Mouse (Mus musculus) thymus, postnatal 25 days (tissue): ENCODE measurements around the gene Mtmr12.
A peak's percentile ranks its signal among the peaks of the same experiment; 100 is the strongest.

Experiments used
- DNase-seq: peaks from one replicate; pipeline ENCODE4 v3.0.0; 2022

Gene Mtmr12

DNA sequence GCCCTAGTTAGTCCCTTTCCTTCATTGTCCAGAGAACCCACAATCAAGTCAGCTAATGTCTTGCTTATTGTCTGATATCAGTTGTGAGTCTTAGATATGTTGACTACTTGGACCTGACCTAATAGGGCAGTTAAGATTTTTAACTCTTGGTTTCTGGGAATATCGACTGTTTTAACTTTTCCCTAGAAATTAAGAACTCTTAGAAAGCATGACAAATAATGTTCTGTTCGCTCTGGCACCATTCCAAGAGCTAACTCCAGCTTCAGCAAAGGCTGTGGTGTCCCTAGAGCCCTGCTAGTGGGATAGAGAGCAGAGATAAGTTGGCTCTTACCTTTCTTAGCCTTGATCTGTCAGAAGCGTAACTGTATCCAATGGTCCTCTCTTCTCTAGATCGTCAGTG lies 32.7 kb downstream of the Mtmr12 start:
- DNase-seq: no peak

DNA sequence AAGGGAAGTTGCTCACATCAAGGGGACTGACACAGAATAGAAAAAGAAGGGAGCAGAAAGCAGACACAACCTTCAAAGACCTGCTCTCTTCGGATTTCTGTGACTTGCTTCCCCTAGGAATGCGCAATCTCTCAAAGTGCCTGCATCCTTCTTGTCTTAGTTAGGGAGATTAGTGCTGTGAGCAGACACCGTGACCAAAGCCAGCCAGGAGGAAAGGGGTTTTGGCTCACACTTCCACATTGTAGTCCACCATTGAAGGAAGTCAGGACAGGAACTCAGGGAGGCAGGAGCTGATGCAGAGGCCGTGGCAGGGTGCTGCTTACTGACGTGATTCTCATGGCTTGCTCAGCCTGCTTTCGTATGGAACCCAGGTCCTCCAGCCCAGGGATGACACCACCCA lies 33.5 kb downstream of the Mtmr12 start:
- DNase-seq: no peak

DNA sequence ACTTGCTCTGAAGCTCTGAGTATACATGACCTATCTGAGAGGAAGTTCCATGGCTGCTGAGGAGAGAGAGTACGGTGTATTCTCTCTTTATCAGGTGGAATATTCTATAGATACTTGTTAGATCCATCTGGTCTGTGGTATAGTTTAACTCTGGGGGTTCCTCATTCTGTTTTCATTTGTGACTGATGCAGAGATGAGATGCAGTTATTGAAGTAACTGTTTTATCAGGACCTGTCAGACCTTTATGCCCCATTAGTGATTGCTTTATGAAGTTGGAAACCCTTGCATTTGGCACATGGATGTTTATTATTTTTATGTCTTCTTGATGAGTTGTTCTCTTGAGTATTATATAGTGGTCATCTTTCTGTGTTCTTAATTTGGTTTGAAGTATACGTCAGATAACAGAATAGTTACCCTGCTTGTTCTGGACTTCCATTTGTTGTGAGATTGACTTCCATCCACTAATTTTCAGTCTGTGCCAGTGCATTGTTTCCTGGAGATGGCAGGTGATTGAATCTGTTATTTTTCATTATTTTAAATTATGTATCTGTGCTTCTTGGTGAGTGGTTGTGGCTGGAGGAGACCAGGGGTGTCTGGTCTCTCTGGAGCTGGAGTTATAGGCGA lies 36.0 kb downstream of the Mtmr12 start:
- DNase-seq: no peak

DNA sequence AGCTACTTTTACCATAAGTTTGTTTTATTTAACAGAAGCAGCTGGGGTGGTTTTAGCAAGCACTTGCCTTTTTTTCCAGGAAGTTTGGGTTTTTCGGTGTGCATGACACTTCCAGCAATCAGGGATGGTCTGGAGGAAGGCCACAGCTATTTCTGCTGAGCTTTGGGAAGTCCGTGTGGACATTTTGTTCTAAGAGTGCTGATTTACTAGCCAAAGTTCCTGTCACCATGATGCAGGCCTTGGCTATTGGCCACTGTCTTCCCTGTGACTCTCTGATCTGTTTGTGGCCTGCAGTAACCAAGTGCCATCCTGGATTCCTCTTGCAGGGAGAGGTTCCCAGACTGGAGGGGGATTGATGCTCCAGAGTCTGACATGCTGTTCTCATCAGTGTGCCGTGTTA lies 39.0 kb downstream of the Mtmr12 start:
- no peak for DNase-seq

DNA sequence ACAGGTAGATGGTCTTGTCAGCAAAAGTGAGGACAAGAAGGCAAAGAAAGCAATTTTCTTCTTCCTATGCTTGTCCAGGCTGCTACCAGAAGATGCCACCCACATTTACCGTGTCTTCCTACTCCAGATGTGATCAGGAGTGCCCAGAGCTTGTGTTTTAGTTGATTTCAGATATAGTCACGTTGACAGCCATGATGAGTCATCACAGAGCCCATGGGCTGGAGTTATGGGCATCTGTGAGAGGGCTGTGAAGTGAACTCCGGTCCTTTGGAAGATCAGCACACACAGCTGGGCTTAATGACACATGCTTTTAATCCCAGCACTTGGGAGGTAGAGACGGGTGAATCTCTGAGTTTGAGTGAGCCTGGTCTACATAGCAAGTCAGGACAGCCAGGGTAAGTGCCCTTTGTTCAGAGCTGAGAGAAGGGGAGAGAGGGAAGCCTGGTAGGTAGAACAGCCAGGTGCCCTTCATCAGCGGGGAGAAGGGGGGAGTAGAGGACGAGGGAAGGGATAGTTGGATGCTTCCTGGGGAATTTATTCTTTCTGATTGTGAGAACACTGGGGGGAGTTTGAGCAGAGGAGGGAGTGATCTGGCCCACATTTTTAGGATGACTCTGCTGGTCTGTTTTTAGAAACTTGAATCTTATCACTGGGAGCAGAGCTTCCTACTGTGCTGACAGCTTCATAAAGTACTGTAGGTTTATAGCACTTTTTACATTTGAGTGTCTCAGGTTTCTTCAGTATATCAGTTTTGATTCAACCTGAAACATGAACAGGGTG lies 40.9 kb downstream of the Mtmr12 start:
- no peak for DNase-seq

DNA sequence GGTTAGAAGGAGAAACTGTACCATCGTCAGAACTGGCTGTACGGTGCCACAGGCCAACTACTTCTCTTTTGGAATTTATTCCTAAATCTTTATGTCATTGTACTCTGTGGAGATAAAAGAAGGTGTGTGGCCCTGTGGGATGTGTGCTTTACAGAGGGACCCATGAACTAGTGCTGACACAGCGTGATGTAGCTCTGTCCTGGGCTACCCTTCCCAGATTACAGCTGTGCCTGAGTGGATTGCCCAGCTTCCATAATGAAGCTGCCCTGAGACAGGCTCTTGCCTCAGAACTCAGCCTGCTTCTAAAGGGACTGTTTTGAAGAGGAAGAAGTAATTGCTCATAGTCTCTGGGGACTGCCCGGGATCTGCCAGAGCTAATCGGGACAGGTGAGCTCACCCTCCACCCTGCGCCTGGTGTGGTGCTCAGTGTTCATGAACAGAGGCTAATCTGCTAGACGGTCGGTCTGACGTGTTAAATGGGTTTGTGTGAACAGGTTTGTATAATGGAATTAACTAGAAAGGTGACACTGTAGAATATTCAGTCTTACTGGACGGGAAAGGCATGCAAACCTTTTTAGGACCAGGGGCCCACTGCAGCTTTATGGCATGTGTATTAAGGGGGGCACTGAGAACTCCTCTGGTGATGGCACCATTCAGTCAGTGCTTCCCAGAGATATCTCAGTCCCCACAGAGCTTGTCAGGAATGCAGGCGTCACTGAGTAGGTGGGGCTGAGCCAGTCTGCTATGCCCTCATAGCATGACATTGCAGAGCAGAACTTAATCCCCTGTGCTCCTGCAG lies 41.7 kb downstream of the Mtmr12 start:
- no peak for DNase-seq

DNA sequence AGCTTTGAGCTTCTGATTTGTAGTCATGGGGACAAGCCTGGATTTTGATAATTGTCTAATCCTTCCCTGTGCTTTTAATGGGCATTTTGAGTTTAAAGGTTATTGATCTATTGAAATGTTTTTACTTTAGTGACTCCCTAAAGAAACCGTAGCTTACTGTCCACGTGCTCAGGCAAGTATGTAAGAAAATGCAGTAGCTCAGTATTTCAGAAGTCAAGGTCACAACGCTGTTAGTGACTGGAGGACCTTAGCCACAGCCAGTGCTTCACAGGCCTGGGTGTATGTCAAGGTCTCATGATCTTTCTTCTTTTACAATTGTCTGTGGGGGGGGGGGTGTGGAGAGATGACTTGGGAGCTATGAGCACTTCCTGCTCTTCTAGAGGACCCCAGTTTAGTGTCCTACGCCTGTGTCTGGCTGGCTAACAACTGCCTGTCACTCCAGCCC lies 42.4 kb downstream of the Mtmr12 start:
- DNase-seq: no peak

DNA sequence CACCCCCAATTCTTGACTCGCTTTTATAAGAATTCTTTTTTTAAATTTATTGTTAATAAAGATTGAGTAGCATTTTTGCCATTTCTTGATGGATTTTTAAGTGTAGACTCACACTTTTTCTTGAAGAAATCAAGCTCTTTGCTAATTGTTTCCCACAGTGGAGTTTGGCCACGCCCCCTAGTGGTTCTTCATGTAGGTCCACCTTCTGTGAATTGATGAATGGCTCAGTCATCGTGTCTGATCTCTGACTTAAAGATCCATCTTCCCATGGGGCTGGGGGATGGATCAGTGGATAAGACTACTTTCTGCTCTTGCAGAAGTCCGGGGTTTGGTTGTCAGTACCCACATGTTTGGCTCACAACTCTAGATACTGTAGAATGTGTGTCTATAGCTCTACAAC lies 43.5 kb downstream of the Mtmr12 start:
- DNase-seq: peak; percentile 61

DNA sequence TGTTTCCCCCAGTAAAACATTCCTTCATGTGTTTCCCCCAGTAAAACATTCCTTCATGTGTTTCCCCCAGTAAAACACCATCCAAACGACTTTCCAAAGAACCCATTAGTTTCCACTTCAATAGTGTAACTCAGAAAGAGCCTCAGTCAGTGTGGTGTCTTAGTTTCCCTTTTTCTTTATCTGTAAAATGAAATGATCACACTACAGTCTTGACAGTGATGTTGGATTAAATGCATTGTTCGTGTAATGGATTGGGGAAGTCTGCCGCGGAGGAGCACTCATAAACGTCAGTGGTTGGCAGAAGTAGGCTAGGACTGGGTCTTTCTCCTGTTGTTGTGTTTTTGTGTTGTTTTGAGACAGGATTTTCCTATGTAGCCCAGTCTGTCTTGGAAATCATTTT lies 45.5 kb downstream of the Mtmr12 start:
- no peak for DNase-seq

DNA sequence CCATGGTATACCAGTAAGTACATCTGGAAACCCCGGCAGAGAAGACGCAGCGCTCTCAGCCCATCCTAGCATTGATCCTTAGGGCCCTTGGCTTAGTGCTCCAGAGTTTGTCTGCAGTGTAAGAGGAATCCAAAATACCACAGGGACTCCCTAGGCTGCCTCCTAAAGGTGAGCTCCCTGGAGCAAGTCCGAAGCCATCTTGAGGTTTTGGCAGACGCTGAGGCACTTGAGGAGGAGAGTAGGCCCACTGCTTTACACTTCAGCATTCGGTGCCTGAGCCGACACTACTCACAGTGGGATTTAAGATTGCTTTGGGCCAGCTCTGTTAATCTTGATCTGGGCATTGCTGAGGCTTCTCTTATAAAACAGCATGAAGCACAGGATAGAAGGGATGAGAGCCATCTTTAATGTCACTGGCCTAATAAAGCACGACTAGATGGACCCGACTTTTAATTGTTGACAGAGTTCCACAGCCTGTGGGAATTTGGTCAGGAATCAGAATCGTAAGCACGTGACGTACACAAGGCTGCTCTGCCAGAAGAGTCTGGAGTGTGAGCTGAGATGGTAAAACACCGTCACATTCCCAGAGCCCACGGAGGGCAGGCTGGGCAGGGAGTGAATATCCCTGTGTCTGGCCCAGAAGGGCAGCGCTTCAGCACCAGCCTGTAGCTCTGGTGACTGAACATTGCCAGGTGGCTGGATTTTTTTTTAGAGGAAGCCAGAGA lies 46.8 kb downstream of the Mtmr12 start:
- DNase-seq: no peak

DNA sequence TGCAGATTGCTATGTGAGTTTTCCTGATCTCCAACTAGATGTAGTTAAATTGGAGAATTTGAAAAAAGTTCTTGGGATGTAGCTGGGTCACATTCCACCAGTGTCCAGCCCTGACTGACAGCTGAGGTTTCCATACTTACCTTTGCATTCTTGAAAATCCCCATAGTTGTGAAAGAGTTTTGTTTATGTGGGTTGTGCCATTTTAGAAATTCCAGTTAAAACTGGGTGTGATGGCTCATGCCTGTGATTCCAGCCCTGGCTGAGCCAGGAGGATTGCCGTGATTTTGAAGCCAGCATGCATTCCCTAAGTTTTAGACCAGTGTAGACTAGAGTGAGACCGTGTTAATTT lies 47.3 kb downstream of the Mtmr12 start:
- DNase-seq: no peak

DNA sequence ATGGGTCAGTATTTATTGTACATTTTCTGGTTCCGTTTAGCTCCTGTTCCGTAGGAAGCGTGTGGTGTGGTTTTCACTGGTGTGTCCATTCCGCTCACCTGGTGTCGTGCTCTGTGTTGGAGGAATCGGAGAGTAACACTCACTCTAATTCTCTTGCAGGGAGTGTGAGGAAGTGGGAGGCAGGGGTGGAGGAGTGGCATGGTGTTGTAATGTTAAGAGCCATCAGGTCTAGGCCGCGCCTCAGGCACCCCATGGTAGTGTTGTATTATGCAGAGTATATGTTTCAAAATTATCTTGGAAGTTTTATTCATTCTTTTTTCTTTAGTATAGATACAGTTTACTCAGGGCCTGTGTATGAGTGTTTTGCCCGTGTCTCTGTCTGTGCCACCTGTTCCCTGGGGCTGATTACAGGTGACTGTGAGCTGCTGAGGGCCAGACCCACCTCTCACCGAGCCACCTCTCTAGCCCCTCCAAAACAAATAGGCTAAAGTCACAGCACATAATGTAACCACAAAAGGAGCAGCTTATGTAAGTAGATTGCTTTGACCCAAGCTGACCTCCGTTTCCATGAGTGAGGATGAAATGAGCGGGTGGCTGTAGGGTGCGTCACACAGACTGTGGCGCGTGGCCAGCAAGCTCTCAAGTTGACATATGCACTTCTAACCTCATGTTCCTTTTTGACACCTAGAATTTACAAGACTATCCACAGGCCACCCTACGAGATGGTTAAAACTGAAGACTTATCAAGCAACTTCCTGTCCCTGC lies 53.1 kb downstream of the Mtmr12 start:
- no peak for DNase-seq

DNA sequence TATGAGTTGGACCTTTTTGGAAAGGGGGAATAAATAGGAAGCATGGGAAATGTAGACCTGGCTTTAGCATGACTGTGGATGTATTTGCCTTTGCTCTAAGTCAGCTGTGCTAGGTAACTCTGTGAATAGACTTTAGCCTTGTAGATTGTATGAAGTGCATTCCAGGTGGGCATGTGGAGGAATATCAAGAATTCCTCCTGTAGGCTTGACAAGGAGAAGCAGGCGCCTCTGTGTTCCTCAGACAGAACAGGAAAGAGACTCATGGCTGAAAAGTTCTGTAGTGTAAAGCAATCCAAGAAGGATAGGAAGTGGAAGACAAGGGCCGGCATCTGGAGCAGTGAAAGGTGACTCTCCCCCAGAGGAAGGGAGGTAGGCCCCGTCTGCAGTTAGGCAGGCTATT lies 58.2 kb downstream of the Mtmr12 start:
- no peak for DNase-seq

DNA sequence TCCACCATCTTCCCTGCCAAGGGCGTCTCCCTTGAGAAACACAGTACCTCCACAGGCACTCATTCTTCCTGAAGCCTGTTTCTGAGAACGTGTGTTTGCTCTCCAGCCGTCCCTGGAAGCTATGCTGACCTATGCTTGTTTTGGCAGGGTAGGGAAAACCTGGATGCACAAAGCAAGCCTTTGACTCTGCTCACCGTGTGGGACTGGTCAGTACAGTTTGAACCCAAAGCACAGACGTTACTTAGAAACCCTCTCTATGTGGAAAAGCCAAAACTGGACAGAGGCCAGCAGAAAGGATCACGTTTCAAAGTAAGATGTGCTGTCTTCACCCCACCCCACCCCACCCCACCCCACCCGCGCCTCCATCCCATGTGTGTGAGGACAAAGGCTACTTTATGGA lies 61.6 kb downstream of the Mtmr12 start:
- no peak for DNase-seq

DNA sequence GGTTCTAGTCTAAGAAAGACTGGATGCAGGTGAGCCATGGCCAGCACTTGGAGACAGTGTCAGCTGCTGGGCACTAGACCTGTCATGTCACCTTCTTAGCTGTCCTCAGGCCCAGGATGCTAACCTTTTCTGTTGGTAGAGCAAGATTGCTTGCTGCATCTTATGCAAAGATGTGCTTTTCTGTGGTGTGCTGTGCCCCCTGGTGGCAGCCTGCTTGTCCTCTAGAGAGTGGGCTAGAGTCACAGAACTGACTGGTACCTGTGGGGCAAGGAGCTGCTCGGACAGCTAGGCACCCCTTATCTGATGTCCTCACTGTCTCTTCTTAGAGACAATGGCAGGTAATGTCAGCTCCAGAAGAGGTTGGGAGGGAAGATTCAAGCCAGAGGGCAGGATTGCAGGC lies 63.2 kb downstream of the Mtmr12 start:
- DNase-seq: peak; percentile 81

DNA sequence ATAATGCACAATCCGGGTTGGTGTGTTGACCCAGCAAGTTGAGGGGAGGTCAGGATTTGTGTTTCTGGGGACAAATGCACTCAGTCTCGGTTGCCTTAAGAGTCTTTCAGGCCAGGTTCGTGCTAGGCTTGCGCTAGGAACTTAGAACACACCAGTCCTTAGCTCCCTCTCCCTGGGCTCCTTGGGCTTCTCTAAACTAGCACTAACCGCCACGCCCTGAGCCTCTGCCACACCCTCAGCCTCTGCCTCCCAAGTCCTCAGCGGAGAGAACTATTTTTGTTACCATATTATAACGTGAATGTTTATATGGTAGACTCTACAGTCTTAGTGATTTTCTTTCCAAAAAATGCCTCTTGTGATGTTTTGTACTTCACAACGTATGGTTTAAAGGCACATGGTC lies 66.5 kb downstream of the Mtmr12 start:
- DNase-seq: no peak

DNA sequence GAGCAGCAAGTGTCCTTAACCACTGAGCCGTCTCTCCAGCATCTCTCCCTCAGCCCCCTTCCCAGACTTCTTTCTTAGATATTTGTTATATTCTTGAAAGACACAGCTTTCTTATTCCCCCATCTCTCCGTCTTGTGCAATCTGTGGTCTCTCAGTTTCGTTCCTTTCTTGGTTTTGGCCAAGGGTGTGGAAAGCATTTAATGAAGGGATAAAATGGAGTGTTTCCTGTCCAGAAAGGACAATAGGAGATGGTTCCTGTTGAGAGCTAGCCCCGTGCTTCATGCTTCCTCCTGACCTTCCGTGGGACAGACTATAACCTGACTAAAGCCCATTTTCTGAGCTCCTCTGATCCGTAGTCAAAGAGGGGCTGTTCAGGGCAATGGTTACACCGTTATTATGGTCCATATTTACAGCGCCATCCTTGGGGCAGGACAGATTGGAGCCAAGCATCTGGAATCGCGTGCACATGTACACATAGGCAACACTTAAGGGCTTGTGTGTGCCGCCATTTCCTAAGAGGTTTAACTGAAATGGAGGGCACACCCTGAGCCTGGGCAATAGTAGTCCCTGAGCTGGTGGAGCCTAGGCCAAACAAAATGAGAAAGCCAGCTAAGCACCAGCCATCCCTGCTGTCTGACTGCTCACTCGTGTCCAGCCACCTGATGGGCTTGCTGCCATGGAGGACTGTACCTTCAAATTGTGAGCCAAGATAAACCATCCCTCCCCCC lies 68.7 kb downstream of the Mtmr12 start:
- DNase-seq: no peak

DNA sequence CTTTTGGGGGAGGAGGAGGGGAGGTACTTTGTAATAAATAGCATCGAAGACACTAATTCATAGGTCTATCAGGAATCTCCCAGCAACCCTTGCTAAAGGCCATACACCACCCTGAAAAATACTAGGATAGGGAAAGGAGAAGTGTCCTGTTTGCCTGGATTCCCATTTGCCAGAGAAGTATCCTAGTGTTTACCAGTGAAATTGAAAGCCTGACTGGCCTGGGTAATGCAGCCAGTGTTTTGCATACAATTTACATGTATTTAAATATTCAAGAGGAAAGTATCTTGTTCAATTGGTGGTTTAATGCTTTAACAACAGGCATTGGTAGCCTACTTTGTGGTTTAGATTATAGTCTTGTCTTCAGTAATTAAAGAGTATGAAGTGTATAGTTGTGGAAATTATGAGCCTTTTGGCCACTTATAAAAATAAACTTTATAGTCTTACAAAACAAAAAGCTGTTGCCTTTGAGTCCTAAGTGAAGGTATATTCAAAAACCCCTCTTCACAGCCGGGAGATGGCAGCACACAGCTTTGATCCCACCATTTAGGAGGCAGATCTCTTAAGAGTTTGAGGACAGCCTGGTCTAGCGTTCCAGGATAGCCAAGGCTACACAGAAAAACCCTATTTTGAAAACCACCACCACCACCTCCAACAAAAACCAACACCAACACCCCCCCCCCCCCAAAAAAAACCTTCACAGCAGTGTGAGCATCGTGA lies 69.4 kb downstream of the Mtmr12 start:
- DNase-seq: no peak

DNA sequence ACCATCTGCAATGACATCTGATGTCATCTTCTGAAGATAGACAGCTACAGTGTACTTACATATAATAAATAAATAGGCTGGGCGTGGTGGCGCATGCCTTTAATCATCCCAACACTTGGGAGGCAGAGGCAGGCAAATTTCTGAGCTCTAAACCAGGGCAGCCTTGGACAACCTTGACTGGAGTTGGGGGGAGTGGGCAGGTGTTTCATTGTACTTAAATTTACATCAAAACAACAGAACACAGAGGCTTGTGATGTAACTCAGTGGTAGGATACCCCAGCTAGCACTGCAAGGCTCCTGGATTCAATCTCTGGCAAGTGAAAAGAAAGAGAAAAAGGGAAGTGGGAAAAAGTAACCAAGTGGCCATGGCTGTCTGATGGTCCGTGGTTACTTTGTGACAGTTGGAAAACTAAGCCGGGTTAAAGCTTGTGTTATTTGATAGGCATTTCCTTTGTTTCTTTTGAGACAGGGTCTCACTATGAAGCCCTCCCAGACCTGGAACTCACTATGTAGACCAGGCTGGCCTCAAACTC lies 70.3 kb downstream of the Mtmr12 start:
- no peak for DNase-seq

DNA sequence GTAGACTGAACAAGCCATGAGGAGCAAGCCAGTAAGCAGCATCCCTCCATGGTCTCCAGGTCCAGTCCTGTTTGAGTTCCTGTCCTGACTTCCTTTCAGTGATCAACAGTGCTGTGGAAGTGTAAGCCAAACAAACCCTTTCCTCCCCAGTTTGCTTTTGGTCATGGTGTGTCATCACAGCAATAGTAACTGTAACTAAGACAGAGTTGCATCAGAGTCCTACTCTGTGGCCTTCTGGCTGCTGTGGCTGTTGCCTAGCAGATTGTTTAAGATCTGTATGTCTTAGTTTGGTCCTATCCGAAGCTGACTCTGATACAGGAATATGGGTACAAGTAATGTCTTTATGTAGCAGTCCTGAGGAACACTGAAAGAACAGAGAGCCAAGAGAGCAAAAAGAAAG lies 75.0 kb downstream of the Mtmr12 start:
- DNase-seq: no peak
